Mouse (Mus musculus) thymus, adult 2 months (tissue): ENCODE data around the gene Amhr2. TPM values are rescaled to one million over a fixed set of nuclear protein-coding genes. Genes with fewer than 3 reads are reported as not detected.

Experiments
- DNase-seq: peaks from one replicate; pipeline ENCODE4 v3.0.0; 2021
- H3K27ac ChIP-seq: fragments of 200-500 bp; 2 replicates; pipeline ENCODE4 v1.5.1; 2012; ENCODE audit warnings: low read length, control low read depth; ENCODE audit not compliant: control insufficient read depth, insufficient read depth
- H3K27me3 ChIP-seq: fragments of 200-500 bp; 2 replicates; pipeline ENCODE4 v1.6.1; 2012; ENCODE audit warnings: mild to moderate bottlenecking, low read length, moderate library complexity, mixed read lengths; ENCODE audit not compliant: control insufficient read depth, insufficient read depth
- H3K36me3 ChIP-seq: fragments of 200-500 bp; 2 replicates; pipeline ENCODE4 v1.6.1; 2012; ENCODE audit warnings: mild to moderate bottlenecking, low read length, moderate library complexity; ENCODE audit not compliant: control insufficient read depth, insufficient read depth
- H3K4me1 ChIP-seq: fragments of 200-500 bp; replicated peaks from 2 replicates; pipeline ENCODE4 v1.6.1; 2012; ENCODE audit warnings: low read length; ENCODE audit not compliant: control insufficient read depth, insufficient read depth
- H3K4me3 ChIP-seq: fragments of 200-500 bp; 2 replicates; pipeline ENCODE4 v1.5.1; 2012; ENCODE audit warnings: mild to moderate bottlenecking, low read length, control low read depth, moderate library complexity; ENCODE audit not compliant: control insufficient read depth, insufficient read depth
- CTCF ChIP-seq: fragments of 200-500 bp; IDR thresholded peaks from 2 replicates; pipeline ENCODE4 v1.5.1; 2012; ENCODE audit warnings: mild to moderate bottlenecking, control low read depth, low read length, moderate library complexity, borderline replicate concordance; ENCODE audit not compliant: control insufficient read depth, poor library complexity, insufficient read depth; ENCODE audit errors: extremely low read depth
- POLR2A ChIP-seq: fragments of 200-500 bp; IDR thresholded peaks from 2 replicates; pipeline ENCODE4 v1.6.1; 2012; ENCODE audit warnings: mild to moderate bottlenecking, low read length, control low read depth, moderate library complexity; ENCODE audit not compliant: control insufficient read depth, poor library complexity, insufficient read depth; ENCODE audit errors: extremely low read depth
- WGBS: fragments of 180-500 bp; shearing (Covaris S2); methylation state at CpG from one replicate; pipeline ENCODE4 v1.1.7; 2018; 5-methylcytosine and 5-hydroxymethylcytosine counted together
- polyA plus RNA-seq: library from polyadenylated mRNA; depleted of rRNA; stranded (reverse); fragments of >200 nt; gene quantifications from 2 replicates; pipeline ENCODE4 v1.2.3, GENCODE M21; 2012

The Amhr2 gene
- polyA plus RNA-seq, 1 experiment, result 1.7 TPM

GRCm38 (mm10) chr15:102459847-102460246 is 14.7 kb downstream of the Amhr2 start:
- no peak for TF ChIP-seq POLR2A
- no peak for TF ChIP-seq CTCF
- Histone ChIP-seq H3K4me1 (peaks cover 27% of the 10 kb centered on the region), H3K4me3 (no peak overlapping the region), H3K36me3 (no peaks in the 10 kb centered on the region), H3K27ac (no peak overlapping the region; the same call in 1 of the 2 replicates), H3K27me3 (no peaks in the 10 kb centered on the region)
- 6% methylated on average over 5 of the region's 5 CpGs for WGBS
- no peak for DNase-seq

DNA sequence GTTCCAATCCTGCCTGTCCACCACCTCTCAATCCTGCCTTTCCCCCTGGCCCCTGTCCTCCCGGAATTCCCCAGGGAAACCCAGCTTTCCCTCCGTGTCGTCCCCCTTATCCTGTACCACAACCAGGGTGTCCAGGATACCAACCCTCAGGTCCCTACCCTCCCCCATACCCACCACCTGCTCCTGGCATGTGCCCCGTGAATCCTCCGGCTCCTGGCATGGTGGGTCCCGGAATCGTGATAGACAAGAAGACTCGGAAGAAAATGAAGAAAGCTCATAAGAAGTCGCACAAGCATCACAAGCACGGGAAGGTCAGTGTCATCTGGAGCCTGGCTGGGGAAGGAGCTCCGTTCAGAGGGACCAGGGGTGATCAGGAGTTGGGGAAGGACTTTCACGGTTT is 15.2 kb downstream of the Amhr2 start:
- Histone ChIP-seq H3K27ac (no peak overlapping the region), H3K36me3 (no peaks in the 10 kb centered on the region), H3K4me1 (peaks cover 27% of the 10 kb centered on the region), H3K27me3 (no peaks in the 10 kb centered on the region), H3K4me3 (peak overlapping the region; percentile 0; the same call in 1 of the 2 replicates)
- TF ChIP-seq CTCF (no peak), POLR2A (no peak)
- WGBS, result 53% methylated on average over 12 of the region's 12 CpGs
- no peak for DNase-seq

DNA sequence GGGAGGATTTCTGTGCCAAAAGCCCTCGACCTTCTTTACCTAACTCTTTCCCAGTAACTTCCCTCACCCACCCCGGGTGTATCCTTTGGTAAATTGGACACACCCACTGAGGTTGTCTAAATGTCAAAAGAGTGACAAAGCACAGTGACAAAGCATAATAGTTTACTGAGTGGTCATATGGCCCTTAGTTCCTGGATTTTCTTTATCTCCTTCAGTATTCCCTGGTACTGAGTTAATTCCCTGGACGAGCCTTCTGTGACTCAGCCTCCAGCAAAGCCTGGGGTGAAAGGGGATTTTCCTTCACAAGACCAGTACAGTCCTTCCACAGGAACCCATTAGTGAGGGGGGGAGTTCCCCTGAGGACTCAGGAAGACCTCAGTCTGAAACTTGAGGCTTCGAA is 15.8 kb downstream of the Amhr2 start:
- H3K4me1 ChIP-seq, result peaks cover 27% of the 10 kb centered on the region
- no peak overlapping the region for H3K27ac ChIP-seq
- no peak for DNase-seq
- H3K4me3 ChIP-seq, result no peak overlapping the region
- H3K36me3 ChIP-seq, result no peaks in the 10 kb centered on the region
- no peak for TF ChIP-seq CTCF
- TF ChIP-seq POLR2A, result no peak
- H3K27me3 ChIP-seq, result no peaks in the 10 kb centered on the region
- 17% methylated on average over 4 of the region's 4 CpGs for WGBS

GRCm38 (mm10) chr15:102461430-102462075 is 16.4 kb downstream of the Amhr2 start:
- Histone ChIP-seq H3K36me3 (no peaks in the 10 kb centered on the region), H3K27ac (no peak overlapping the region; the same call in 1 of the 2 replicates), H3K4me1 (peaks cover 27% of the 10 kb centered on the region), H3K27me3 (no peaks in the 10 kb centered on the region), H3K4me3 (no peak overlapping the region)
- DNase-seq, result no peak
- 73% methylated on average over 9 of the region's 9 CpGs for whole genome bisulfite sequencing
- TF ChIP-seq CTCF (no peak), POLR2A (no peak)

GRCm38 (mm10) chr15:102463666-102464065 is 18.5 kb downstream of the Amhr2 start:
- peak; percentile 44 for DNase-seq
- Histone ChIP-seq H3K27ac (no peak overlapping the region), H3K4me3 (no peak overlapping the region), H3K27me3 (no peaks in the 10 kb centered on the region), H3K4me1 (peaks cover 19% of the 10 kb centered on the region), H3K36me3 (no peaks in the 10 kb centered on the region)
- no peak for TF ChIP-seq CTCF
- TF ChIP-seq POLR2A, result no peak

DNA sequence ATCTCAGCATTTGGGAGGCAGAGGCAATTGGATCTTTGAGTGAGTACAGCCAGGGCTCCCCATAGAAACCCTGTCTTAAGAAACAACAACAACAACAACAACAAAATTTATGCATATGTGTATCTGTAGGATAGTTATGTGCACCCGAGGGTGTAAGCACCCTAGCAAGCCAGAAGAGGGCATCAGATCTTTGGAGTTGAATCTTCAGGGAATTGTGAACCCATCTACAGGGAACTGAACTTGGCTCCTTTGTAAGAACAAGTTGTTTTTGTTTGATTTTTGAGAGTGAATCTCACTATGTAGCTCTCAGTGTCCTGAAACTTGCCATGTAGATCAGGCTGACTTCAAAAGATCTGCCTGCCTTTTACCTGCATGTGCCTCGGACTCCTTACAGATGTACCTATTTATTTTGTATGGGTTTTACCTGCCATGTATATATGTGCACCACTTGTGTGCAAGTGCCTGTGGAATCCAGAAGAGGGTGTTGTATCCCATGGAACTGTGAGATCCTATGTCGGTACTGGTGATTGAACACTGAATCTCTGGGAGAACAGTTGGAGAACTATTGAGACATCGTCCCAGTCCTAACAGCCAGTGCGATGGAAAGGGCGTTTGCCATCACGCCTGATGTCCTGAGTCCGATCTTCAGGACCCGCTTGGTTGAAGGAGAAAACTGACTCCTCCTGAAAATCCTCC is 23.7 kb downstream of the Amhr2 start:
- Histone ChIP-seq H3K36me3 (peaks cover 5% of the 10 kb centered on the region; the same call in 1 of the 2 replicates), H3K4me1 (no peaks in the 10 kb centered on the region), H3K27ac (no peak overlapping the region), H3K4me3 (no peak overlapping the region), H3K27me3 (no peaks in the 10 kb centered on the region)
- TF ChIP-seq POLR2A (no peak), CTCF (no peak)
- over 99% methylated on average over 9 of the region's 9 CpGs for WGBS
- DNase-seq, result no peak
